Mouse (Mus musculus): ENCODE measurements around the gene Afg1l. TPM values are rescaled to one million over a fixed set of nuclear protein-coding genes. Genes with fewer than 3 reads are reported as not detected.

The Afg1l gene
- polyA plus RNA-seq, 1 experiment from 2014 or later: 12.7 TPM

DNA sequence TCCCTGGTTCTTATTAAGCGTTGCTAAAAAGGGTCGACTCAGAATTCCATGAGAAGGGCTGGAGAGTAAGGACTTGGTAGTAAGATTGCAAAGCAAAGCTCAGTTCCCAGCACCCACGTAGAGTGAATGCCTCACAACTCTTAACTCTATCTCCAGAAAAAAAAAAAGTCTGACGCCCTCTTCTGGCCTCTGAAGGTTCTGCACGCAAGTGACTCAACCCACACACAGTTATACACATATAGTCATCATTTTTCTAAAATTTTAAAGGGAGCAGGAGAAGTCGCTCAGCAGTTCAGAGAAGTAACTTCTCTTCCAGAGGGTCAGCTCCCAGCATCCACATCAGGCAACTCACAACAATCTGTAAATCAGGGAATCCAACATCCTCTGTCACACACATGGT, 23.7 kb downstream of the Afg1l start:
- 93% methylated on average over 6 of the region's 6 CpGs for WGBS (ENCODE audit: missing documents)
- Histone ChIP-seq H3K4me3 (ENCODE audit: inconsistent target) (no peak overlapping the region), H3K27ac (no peak overlapping the region), H3K79me2 (ENCODE audit: inconsistent target) (no peaks in the 10 kb centered on the region), H3K36me3 (ENCODE audit: inconsistent target) (no peaks in the 10 kb centered on the region)

DNA sequence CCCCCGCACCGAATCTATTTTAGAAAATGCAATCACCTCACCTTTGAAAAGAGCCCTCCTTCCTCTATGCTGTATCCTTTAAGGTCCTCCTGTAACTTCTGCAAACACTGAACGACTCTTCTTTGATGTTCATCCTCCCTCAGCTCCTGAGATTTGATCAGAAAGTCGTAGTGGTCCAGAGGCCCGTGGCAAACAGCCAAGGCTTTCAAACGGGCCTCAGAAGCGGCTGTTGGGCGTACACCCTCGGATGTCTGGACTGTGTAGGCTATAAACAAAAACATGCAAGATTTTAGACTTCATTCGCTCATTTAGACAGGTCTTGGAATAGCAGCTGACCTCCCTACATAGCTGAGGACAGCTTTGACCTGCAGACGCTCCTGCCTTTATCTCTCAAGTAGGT, 24.1 kb downstream of the Afg1l start:
- Histone ChIP-seq H3K79me2 (ENCODE audit: inconsistent target) (no peaks in the 10 kb centered on the region), H3K36me3 (ENCODE audit: inconsistent target) (no peaks in the 10 kb centered on the region), H3K4me3 (ENCODE audit: inconsistent target) (no peak overlapping the region), H3K27ac (no peak overlapping the region)
- 88% methylated on average over 11 of the region's 11 CpGs for WGBS (ENCODE audit: missing documents)

DNA sequence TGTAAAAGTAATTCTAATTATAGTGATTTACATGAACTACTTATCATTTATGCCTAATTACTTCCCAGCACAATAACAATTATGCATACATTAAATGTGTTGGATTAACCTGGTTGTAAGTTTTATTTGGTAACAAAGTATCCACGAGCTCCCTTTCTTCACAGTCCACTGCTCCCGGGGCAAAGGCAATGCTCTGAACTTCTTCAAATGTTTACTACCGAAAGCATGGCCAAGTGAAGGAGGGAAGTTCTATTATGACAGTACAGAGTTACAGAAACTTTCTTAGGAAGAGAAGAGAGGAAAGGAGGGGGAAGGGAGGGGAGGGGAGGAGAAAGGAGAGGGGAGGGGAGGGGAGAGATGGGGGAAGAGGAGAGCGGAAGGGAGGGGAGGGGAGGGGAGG, 28.7 kb downstream of the Afg1l start:
- no peak overlapping the region for H3K27ac ChIP-seq
- no peak overlapping the region for H3K4me3 ChIP-seq (ENCODE audit: inconsistent target)
- no peaks in the 10 kb centered on the region for H3K79me2 ChIP-seq (ENCODE audit: inconsistent target)
- no peaks in the 10 kb centered on the region for H3K36me3 ChIP-seq (ENCODE audit: inconsistent target)
- WGBS (ENCODE audit: missing documents): 95% methylated on average over 3 of the region's 4 CpGs

DNA sequence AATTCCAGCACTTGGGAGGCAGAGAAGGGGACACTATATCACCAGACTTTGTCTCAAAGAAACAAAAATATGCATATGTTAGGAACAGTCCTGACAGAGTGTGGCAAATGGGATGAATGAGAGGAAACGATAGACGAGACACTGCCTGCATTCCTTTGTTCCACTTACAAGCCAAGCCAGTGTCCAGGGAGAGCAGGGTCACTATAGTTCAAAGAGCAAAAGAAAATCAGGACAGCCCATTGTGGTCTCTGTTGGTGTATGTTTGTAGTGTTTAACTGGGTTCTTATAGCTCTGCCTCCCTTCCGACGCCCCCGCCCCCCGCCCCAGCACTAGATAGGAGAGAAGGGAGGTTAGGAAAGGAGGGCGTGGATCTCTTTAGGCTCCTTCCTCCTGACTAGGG, 30.0 kb downstream of the Afg1l start:
- WGBS (ENCODE audit: missing documents): 89% methylated on average over 6 of the region's 7 CpGs
- Histone ChIP-seq H3K36me3 (ENCODE audit: inconsistent target) (no peaks in the 10 kb centered on the region), H3K27ac (no peak overlapping the region), H3K4me3 (ENCODE audit: inconsistent target) (no peak overlapping the region), H3K79me2 (ENCODE audit: inconsistent target) (no peaks in the 10 kb centered on the region)

DNA sequence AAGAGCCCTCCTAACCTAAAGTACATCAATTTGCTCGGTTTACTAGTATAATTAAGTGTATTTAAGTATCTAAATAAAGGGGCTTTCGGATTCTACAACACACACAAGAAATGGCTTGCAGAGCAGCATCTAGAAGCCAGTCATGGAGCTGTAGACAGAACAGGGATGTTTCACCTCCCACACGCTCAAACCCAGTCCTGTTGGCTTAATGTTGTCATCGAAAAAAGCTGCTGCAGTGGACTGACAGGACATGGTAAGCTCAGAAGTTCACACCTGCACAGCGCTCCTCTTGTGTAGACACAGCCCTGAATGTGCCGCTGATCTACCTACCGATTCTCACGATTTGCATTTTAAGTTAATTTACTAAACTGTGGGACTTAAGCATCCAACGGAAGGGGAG, 32.2 kb downstream of the Afg1l start:
- 80% methylated on average over 4 of the region's 9 CpGs for WGBS (ENCODE audit: missing documents)
- no peaks in the 10 kb centered on the region for H3K36me3 ChIP-seq (ENCODE audit: inconsistent target)
- H3K79me2 ChIP-seq (ENCODE audit: inconsistent target): no peaks in the 10 kb centered on the region
- H3K27ac ChIP-seq: no peak overlapping the region
- no peak overlapping the region for H3K4me3 ChIP-seq (ENCODE audit: inconsistent target)

DNA sequence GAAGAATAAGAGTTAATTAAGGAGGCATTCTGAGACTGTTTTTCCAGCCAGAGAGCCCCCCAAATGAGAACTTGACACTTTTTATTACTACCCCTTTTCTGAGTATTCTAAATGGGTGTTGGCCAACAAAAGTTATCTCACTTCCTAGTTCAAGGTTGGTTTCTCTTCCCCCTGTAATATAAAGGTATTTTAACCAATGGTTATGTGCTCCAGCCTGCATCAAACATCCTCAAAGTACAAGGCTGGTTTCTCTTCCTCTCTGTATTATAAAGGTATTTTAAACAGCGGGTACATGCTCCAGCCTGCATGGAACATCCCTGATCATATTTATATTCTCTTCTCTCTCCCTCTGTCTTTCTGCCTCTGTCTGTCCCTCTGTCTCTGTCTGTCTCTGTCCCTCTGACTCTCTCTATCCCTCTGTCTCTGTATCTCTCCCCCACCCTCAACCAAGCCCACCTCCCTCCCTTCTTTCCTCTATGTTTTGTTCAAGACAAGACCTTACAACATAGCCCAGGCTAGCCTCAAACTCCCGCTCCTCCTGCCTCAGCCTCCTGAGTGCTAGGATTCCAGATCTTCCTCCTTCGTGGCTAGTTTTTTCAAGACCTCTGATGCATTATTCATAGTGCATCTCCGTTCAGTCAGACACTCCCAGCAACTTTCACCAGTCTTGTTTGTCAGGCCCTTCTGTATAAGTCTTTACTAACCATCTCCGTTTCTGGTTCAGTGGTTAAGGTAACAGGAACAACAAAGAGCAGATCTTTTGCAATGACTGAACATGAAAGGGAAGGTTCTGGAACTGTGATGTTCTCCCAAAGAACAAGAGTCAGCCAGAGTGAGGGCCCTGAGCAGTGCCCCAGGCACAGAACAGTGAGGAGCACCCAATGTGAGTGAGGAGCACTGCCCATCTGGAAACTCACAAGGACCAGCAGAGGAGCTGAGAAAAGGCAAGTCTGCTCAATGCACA, 41.2 kb downstream of the Afg1l start:
- Histone ChIP-seq H3K79me2 (ENCODE audit: inconsistent target) (no peaks in the 10 kb centered on the region), H3K36me3 (ENCODE audit: inconsistent target) (no peaks in the 10 kb centered on the region; the same call in 1 of the 2 replicates), H3K27ac (no peak overlapping the region), H3K4me3 (ENCODE audit: inconsistent target) (no peak overlapping the region)
- WGBS (ENCODE audit: missing documents): 64% methylated on average over 5 of the region's 5 CpGs

DNA sequence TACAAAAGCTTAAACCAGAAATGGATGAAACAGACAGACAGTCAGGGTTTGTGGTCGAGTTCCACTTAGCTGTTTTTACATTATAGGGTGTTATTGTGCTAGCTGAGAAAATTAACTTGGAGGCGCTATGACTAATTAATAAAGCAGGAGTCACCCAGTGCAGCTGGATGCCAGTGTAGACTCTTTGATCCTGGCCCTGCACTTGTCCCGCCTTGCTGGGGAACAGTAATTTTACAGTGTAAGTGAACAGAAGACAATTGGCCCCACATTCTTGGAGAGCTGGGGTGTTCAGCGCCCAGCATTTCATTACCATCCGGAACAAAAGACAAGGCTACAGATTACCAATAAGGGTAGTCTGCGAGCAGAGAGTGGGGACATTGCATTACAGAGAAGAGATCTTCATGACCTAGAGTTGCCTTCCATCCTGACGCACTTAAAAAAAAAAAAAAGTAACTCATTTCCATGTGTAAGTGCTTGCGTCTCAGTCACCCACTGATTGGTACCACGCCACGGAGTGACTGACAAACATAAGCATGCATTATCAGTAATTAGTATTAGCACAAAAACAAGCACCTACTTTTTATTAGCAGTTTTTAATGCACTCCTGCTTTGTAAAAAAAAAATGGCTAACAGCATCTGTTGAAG, 60.7 kb downstream of the Afg1l start:
- H3K79me2 ChIP-seq (ENCODE audit: inconsistent target): no peaks in the 10 kb centered on the region
- no peak overlapping the region for H3K27ac ChIP-seq
- H3K4me3 ChIP-seq (ENCODE audit: inconsistent target): no peak overlapping the region
- 96% methylated on average over 10 of the region's 10 CpGs for WGBS (ENCODE audit: missing documents)
- H3K36me3 ChIP-seq (ENCODE audit: inconsistent target): no peaks in the 10 kb centered on the region

DNA sequence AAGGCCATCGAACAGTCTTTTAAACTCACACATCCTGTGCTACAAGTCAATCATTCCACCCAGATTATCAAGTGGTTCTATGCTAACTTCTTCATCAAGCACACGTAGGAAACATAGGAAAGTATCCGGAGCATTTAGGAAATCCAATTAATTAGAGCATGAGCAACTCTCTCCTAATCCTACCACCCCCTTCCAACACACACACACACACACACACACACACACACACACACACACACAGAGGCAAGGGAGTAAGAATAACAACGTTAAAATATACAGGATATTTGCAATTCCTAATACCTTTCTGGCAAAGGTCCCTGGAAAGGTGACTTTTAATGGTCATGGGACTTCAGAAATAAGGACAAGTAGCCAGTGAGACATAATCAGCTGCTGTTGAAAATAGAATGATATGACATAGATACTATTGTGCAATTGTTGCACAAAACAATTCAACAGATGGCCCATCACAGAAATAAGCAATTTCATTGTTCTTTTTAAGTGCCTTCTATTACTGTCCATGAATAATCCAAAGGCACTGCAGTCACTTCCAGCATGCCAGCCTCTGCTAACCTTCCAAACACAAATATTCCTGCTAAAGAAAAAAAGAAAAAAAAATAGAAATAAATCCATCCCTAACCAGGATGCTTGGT, 62.4 kb downstream of the Afg1l start:
- Histone ChIP-seq H3K79me2 (ENCODE audit: inconsistent target) (no peaks in the 10 kb centered on the region), H3K4me3 (ENCODE audit: inconsistent target) (no peak overlapping the region), H3K36me3 (ENCODE audit: inconsistent target) (no peaks in the 10 kb centered on the region), H3K27ac (no peak overlapping the region)
- 91% methylated on average over 4 of the region's 4 CpGs for WGBS (ENCODE audit: missing documents)

DNA sequence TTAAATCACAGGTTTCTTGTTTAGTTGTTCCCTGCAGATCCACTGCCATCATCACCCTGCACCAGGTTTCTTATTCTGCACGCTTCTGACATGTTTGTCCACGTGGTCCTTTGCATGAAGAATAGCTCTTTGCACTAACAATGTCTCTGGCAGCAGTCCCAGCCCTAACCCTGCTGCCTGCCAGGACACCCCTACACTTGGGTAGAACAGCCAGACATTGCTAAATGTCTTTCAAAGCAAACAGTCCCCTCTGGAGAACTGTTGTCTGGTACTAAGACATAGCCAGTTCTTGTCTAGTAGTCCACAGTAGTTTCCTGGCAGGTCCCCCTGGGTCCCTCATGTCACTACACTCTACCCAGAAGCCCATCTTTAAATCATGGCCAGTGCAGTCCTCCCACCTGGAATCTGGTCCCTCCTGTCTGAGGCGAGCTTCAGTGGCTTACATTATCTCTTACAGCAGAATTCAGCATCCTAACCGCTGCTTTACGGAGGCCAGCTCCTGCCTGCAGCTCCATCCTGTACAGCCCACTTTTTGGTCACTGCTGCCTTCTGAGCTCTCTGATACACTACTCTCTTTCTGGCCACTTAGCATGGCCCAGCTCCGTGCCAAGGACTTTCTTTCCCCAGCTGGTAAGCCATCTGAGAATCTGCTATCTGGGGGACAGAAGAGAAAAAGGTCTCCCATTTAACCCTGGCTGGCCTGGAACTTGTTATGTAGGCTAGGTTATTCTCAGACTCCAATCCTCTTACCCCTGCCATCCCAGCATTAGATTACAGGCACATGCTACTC, 67.4 kb downstream of the Afg1l start:
- H3K79me2 ChIP-seq (ENCODE audit: inconsistent target): no peaks in the 10 kb centered on the region
- WGBS (ENCODE audit: missing documents): 95% methylated on average over 6 of the region's 6 CpGs
- H3K36me3 ChIP-seq (ENCODE audit: inconsistent target): no peaks in the 10 kb centered on the region
- H3K4me3 ChIP-seq (ENCODE audit: inconsistent target): no peak overlapping the region
- H3K27ac ChIP-seq: no peak overlapping the region

DNA sequence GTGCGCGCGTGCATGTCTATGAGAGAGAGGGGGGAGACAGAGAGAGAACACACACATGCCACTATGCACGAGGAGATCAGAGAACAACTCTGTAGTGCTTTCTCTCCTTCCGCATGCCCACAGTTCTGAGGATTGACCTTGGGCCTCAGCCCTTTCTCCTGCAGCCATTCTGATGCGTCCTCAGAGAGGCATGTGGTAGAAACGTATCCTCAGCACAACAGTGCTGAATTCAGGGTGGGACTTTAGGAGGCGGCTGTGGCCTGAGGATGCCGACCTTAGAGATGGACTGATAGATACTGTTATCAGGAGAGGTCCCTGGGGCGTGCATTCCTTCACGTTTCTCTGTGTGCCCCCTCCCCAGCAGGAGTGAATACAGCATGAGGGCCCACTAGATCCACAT, 87.9 kb downstream of the Afg1l start:
- H3K4me3 ChIP-seq (ENCODE audit: inconsistent target): no peak overlapping the region
- 95% methylated on average over 8 of the region's 11 CpGs for WGBS (ENCODE audit: missing documents)
- H3K79me2 ChIP-seq (ENCODE audit: inconsistent target): no peaks in the 10 kb centered on the region
- no peak overlapping the region for H3K27ac ChIP-seq
- no peaks in the 10 kb centered on the region for H3K36me3 ChIP-seq (ENCODE audit: inconsistent target)

DNA sequence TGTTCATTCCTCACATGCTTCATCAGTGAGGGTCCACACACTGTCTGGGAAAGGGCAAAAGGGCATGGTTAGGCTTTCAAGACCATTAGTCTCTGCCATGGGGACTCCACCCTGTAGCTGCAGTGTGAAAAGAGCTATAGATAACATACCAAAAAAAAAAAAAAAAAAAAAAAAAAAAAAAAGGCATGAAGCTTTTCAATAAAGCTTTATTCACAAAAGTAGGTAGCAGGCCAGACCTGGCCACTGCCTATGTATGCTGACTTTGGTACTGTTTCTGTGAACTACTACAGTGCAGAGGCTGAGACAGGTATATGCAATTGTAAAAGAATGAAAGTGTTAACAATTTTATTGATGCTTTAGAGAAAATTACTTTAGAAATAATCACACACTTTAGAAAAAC, 90.2 kb downstream of the Afg1l start:
- Histone ChIP-seq H3K79me2 (ENCODE audit: inconsistent target) (no peaks in the 10 kb centered on the region), H3K27ac (no peak overlapping the region), H3K36me3 (ENCODE audit: inconsistent target) (no peaks in the 10 kb centered on the region), H3K4me3 (ENCODE audit: inconsistent target) (no peak overlapping the region)

DNA sequence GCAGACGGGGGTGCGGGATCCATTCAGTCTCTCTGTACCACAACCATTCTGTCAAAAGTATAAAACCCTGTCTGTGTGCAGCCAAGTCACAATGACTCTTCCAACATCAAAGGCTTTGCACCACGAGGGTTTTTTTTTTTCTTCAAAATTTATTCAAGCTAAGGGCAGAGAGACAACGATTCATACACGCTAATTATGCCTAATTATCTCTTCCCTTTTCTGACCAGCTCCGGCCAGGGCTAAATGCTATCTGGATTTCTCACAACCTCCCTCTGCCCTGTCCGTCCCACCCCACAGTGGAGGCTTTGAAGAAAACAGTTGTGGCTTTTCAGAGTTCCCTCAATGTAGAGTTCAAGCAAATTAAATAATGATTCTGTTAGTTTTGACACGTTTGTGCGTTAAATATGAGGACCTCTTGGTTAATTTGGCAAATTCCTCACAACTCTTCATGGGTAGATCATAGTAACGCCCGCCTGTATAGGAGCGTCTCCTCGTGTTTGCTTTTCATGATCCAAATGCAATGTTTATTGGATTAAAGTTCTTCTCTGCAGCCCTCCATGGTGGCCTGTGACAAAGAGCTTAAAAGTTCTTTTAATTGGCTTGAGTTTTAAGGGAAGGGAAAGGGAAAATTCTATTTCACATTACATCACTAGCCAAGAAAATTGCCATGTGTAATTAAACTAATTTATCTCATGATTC, 93.3 kb downstream of the Afg1l start:
- Histone ChIP-seq H3K27ac (no peak overlapping the region), H3K79me2 (ENCODE audit: inconsistent target) (no peaks in the 10 kb centered on the region), H3K4me3 (ENCODE audit: inconsistent target) (no peak overlapping the region), H3K36me3 (ENCODE audit: inconsistent target) (no peaks in the 10 kb centered on the region)
- WGBS (ENCODE audit: missing documents): 92% methylated on average over 13 of the region's 13 CpGs

DNA sequence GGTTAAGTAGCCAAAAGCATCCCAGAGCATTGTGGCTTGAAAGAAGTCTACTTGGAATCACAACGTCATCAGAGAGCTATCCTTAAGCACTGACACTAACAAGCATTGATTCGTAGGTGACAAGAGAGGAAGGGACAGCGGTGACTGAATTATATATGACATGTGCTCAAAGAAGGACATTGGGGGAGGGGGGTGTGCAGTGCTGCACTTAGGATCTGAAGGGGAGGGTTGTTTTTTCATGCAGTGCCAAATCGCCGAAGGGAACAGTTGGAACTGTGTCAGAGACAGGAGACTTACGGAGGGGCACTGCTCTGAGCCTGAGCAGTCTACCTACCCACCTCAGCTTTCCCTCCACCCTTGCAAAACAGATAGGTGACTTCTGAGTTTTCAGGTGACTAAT, 94.7 kb downstream of the Afg1l start:
- 93% methylated on average over 6 of the region's 6 CpGs for WGBS (ENCODE audit: missing documents)
- H3K27ac ChIP-seq: no peak overlapping the region

DNA sequence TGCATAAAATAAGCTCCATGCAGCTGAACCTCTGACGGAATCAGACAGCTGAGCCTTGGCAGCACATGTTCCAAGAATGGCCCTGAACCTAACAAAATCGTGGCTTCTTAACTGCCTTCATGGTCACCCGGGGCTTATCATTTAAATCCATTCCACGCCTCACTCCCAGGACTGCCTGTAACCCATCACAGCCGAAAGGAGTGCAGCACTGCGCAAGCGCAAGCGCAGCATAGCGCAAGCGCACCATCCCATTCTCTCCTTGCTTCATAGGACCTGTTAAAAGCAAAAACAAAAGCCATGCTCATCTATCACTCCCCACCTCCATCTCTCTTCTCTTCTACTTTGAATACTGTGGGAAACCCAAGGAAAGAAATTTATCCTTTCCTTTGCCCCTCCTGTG, 114.1 kb downstream of the Afg1l start:
- H3K4me3 ChIP-seq (ENCODE audit: inconsistent target): no peak overlapping the region
- WGBS (ENCODE audit: missing documents): 97% methylated on average over 10 of the region's 10 CpGs
- no peak overlapping the region for H3K27ac ChIP-seq
- no peaks in the 10 kb centered on the region for H3K79me2 ChIP-seq (ENCODE audit: inconsistent target)
- no peaks in the 10 kb centered on the region for H3K36me3 ChIP-seq (ENCODE audit: inconsistent target)

More for the DNA sequence above, 94.7 kb downstream of the Afg1l start:
- Histone ChIP-seq H3K36me3 (ENCODE audit: inconsistent target) (no peaks in the 10 kb centered on the region), H3K79me2 (ENCODE audit: inconsistent target) (no peaks in the 10 kb centered on the region), H3K4me3 (ENCODE audit: inconsistent target) (no peak overlapping the region)
